Mouse (Mus musculus) forebrain, embryonic 10.5 days (tissue): Measurements from ENCODE around the gene Dysf. TPM values are rescaled to one million over a fixed set of nuclear protein-coding genes. Genes with fewer than 3 reads are reported as not detected.

Source experiments
- DNase-seq: peaks from one replicate; pipeline ENCODE4 v3.0.0-alpha.2; 2017; ENCODE audit warnings: low spot score; ENCODE audit errors: extremely low spot score
- H3K27ac ChIP-seq: fragments of 300-500 bp; sonication (generic); 2 replicates; pipeline ENCODE4 v1.5.1; 2016; ENCODE audit warnings: mild to moderate bottlenecking
- H3K27me3 ChIP-seq: fragments of 300-500 bp; sonication (generic); 2 replicates; pipeline ENCODE4 v1.6.1; 2016; ENCODE audit warnings: mild to moderate bottlenecking; ENCODE audit not compliant: poor library complexity, severe bottlenecking
- H3K36me3 ChIP-seq: fragments of 300-500 bp; sonication (generic); replicated peaks from 2 replicates; pipeline ENCODE4 v1.6.1; 2016; ENCODE audit warnings: mild to moderate bottlenecking, moderate library complexity
- H3K4me1 ChIP-seq: fragments of 300-500 bp; sonication (generic); 2 replicates; pipeline ENCODE4 v1.6.1; 2016
- H3K4me3 ChIP-seq: fragments of 300-500 bp; sonication (generic); 2 replicates; pipeline ENCODE4 v1.5.1; 2016; ENCODE audit warnings: mild to moderate bottlenecking, moderate library complexity
- H3K9me3 ChIP-seq: fragments of 300-500 bp; sonication (generic); 2 replicates; pipeline ENCODE4 v1.6.1; 2016; ENCODE audit warnings: mild to moderate bottlenecking, moderate library complexity
- WGBS: fragments of 180-500 bp; shearing (Covaris S2); methylation state at CpG from one replicate; pipeline ENCODE4 v1.1.7; 2016; 5-methylcytosine and 5-hydroxymethylcytosine counted together
- polyA plus RNA-seq: library from polyadenylated mRNA; unstranded; fragments of >200 nt; fragmentation: Nextera tagmentation; extraction: Ambion mirVana; gene quantifications from 2 replicates; pipeline ENCODE4 v1.2.1, GENCODE M21; 2016

The Dysf gene
- polyA plus RNA-seq, 1 experiment from 2014 or later, result 4.6 TPM

- no peaks in the 10 kb centered on the region; the same call in 1 of the 2 replicates for H3K9me3 ChIP-seq
- peaks cover 10% of the 10 kb centered on the region; the same call in 1 of the 2 replicates for H3K27me3 ChIP-seq
- H3K4me3 ChIP-seq, result no peak overlapping the region
- peak; percentile 80 for DNase-seq
- H3K4me1 ChIP-seq, result peaks cover 15% of the 10 kb centered on the region
- WGBS, result 24% methylated on average over 7 of the region's 7 CpGs
- no peak overlapping the region for H3K27ac ChIP-seq
- H3K36me3 ChIP-seq, result no peaks in the 10 kb centered on the region
Observed at GRCm38 (mm10) chr6:84094998-84095397, 86.6 kb downstream of the Dysf start.

GRCm38 (mm10) chr6:84095882-84096281 is 87.5 kb downstream of the Dysf start:
- Histone ChIP-seq H3K27me3 (peaks cover 12% of the 10 kb centered on the region), H3K4me3 (no peak overlapping the region), H3K4me1 (peaks cover 15% of the 10 kb centered on the region), H3K36me3 (no peaks in the 10 kb centered on the region), H3K9me3 (no peaks in the 10 kb centered on the region; the same call in 1 of the 2 replicates), H3K27ac (no peak overlapping the region)
- DNase-seq, result peak; percentile 44
- WGBS, result 12% methylated on average over 7 of the region's 7 CpGs

GRCm38 (mm10) chr6:84102002-84102401 is 93.6 kb downstream of the Dysf start:
- H3K4me3 ChIP-seq, result no peak overlapping the region
- no peaks in the 10 kb centered on the region for H3K9me3 ChIP-seq
- DNase-seq, result no peak
- H3K4me1 ChIP-seq, result peaks cover 48% of the 10 kb centered on the region
- H3K36me3 ChIP-seq, result no peaks in the 10 kb centered on the region
- peaks cover 67% of the 10 kb centered on the region for H3K27me3 ChIP-seq
- WGBS, result 78% methylated on average over 15 of the region's 15 CpGs
- no peak overlapping the region for H3K27ac ChIP-seq

GRCm38 (mm10) chr6:84105148-84106022 is 97.0 kb downstream of the Dysf start:
- peak overlapping the region; percentile 55 for H3K4me3 ChIP-seq
- no peaks in the 10 kb centered on the region for H3K9me3 ChIP-seq
- peak overlapping the region; percentile 82 for H3K27ac ChIP-seq
- peak; percentile 71 for DNase-seq
- WGBS, result 3% methylated on average over 40 of the region's 40 CpGs
- peaks cover 74% of the 10 kb centered on the region for H3K27me3 ChIP-seq
- H3K4me1 ChIP-seq, result peaks cover 41% of the 10 kb centered on the region
- no peaks in the 10 kb centered on the region for H3K36me3 ChIP-seq

GRCm38 (mm10) chr6:84106082-84106481 is 97.7 kb downstream of the Dysf start:
- no peaks in the 10 kb centered on the region for H3K36me3 ChIP-seq
- 9% methylated on average over 12 of the region's 12 CpGs for WGBS
- H3K4me3 ChIP-seq, result peak overlapping the region; percentile 55
- H3K4me1 ChIP-seq, result peaks cover 41% of the 10 kb centered on the region
- H3K27me3 ChIP-seq, result peaks cover 69% of the 10 kb centered on the region
- no peaks in the 10 kb centered on the region for H3K9me3 ChIP-seq
- no peak for DNase-seq
- H3K27ac ChIP-seq, result peak overlapping the region; percentile 82

GRCm38 (mm10) chr6:84110377-84110776 is 102.0 kb downstream of the Dysf start:
- no peak overlapping the region for H3K4me3 ChIP-seq
- no peaks in the 10 kb centered on the region for H3K36me3 ChIP-seq
- peaks cover 21% of the 10 kb centered on the region for H3K4me1 ChIP-seq
- H3K9me3 ChIP-seq, result no peaks in the 10 kb centered on the region
- H3K27me3 ChIP-seq, result peaks cover 26% of the 10 kb centered on the region
- WGBS, result 87% methylated on average over 6 of the region's 6 CpGs
- DNase-seq, result no peak
- no peak overlapping the region for H3K27ac ChIP-seq

GRCm38 (mm10) chr6:84111106-84111505 is 102.7 kb downstream of the Dysf start:
- no peaks in the 10 kb centered on the region for H3K36me3 ChIP-seq
- WGBS, result 92% methylated on average over 11 of the region's 11 CpGs
- H3K27me3 ChIP-seq, result peaks cover 21% of the 10 kb centered on the region
- H3K27ac ChIP-seq, result no peak overlapping the region
- H3K4me3 ChIP-seq, result no peak overlapping the region
- H3K4me1 ChIP-seq, result peaks cover 14% of the 10 kb centered on the region
- no peak for DNase-seq
- no peaks in the 10 kb centered on the region for H3K9me3 ChIP-seq

GRCm38 (mm10) chr6:84119731-84120530 is 111.5 kb downstream of the Dysf start:
- H3K4me1 ChIP-seq, result peaks cover 8% of the 10 kb centered on the region
- no peak overlapping the region for H3K4me3 ChIP-seq
- no peaks in the 10 kb centered on the region for H3K36me3 ChIP-seq
- H3K27me3 ChIP-seq, result no peaks in the 10 kb centered on the region
- DNase-seq, result no peak
- no peaks in the 10 kb centered on the region for H3K9me3 ChIP-seq
- H3K27ac ChIP-seq, result peak overlapping the region; percentile 46; the same call in 1 of the 2 replicates
- 72% methylated on average over 24 of the region's 24 CpGs for WGBS

GRCm38 (mm10) chr6:84124609-84125008 is 116.2 kb downstream of the Dysf start:
- DNase-seq, result no peak
- peaks cover 7% of the 10 kb centered on the region for H3K4me1 ChIP-seq
- H3K9me3 ChIP-seq, result no peaks in the 10 kb centered on the region
- H3K36me3 ChIP-seq, result no peaks in the 10 kb centered on the region
- peak overlapping the region; percentile 8; the same call in 1 of the 2 replicates for H3K27ac ChIP-seq
- H3K4me3 ChIP-seq, result no peak overlapping the region
- WGBS, result 84% methylated on average over 9 of the region's 9 CpGs
- H3K27me3 ChIP-seq, result no peaks in the 10 kb centered on the region

GRCm38 (mm10) chr6:84125101-84125500 is 116.7 kb downstream of the Dysf start:
- no peaks in the 10 kb centered on the region for H3K27me3 ChIP-seq
- DNase-seq, result no peak
- H3K36me3 ChIP-seq, result no peaks in the 10 kb centered on the region
- no peak overlapping the region for H3K27ac ChIP-seq
- H3K4me3 ChIP-seq, result no peak overlapping the region
- no peaks in the 10 kb centered on the region for H3K9me3 ChIP-seq
- peaks cover 2% of the 10 kb centered on the region for H3K4me1 ChIP-seq
- 88% methylated on average over 4 of the region's 4 CpGs for WGBS

- Histone ChIP-seq H3K4me3 (no peak overlapping the region), H3K4me1 (no peaks in the 10 kb centered on the region; the same call in 1 of the 2 replicates), H3K27me3 (no peaks in the 10 kb centered on the region), H3K27ac (no peak overlapping the region), H3K9me3 (no peaks in the 10 kb centered on the region), H3K36me3 (no peaks in the 10 kb centered on the region)
- 89% methylated on average over 2 of the region's 2 CpGs for WGBS
- no peak for DNase-seq
Observed at GRCm38 (mm10) chr6:84128229-84128628, 119.8 kb downstream of the Dysf start.

GRCm38 (mm10) chr6:84130867-84131266 is 122.5 kb downstream of the Dysf start:
- no peaks in the 10 kb centered on the region for H3K36me3 ChIP-seq
- peaks cover 13% of the 10 kb centered on the region for H3K4me1 ChIP-seq
- 91% methylated on average over 4 of the region's 4 CpGs for WGBS
- H3K9me3 ChIP-seq, result no peaks in the 10 kb centered on the region
- H3K27ac ChIP-seq, result no peak overlapping the region
- no peak overlapping the region for H3K4me3 ChIP-seq
- DNase-seq, result no peak
- H3K27me3 ChIP-seq, result no peaks in the 10 kb centered on the region

GRCm38 (mm10) chr6:84131539-84131938 is 123.1 kb downstream of the Dysf start:
- 79% methylated on average over 9 of the region's 9 CpGs for WGBS
- no peaks in the 10 kb centered on the region for H3K36me3 ChIP-seq
- H3K4me3 ChIP-seq, result no peak overlapping the region
- H3K9me3 ChIP-seq, result no peaks in the 10 kb centered on the region
- H3K4me1 ChIP-seq, result peaks cover 13% of the 10 kb centered on the region
- DNase-seq, result no peak
- no peaks in the 10 kb centered on the region for H3K27me3 ChIP-seq
- no peak overlapping the region for H3K27ac ChIP-seq
